Mouse (Mus musculus) heart, embryonic 13.5 days (tissue): ENCODE measurements around the gene Syne1. TPM values are rescaled to one million over a fixed set of nuclear protein-coding genes. Genes with fewer than 3 reads are reported as not detected.

Experiments
- ATAC-seq: fragments of 200-750 bp; cut with Nextera tagmentation; 2 replicates; pipeline ENCODE4 v1.8.0; 2017; ENCODE audit warnings: moderate TSS enrichment; ENCODE audit not compliant: insufficient number of reproducible peaks, low FRiP score, low TSS enrichment; ENCODE audit errors: extremely low read depth
- H3K27ac ChIP-seq: fragments of 300-500 bp; sonication (generic); replicated peaks from 2 replicates; pipeline ENCODE4 v1.5.1; 2015; ENCODE audit warnings: moderate library complexity, mild to moderate bottlenecking, inconsistent platforms
- H3K27me3 ChIP-seq: fragments of 300-500 bp; sonication (generic); replicated peaks from 2 replicates; pipeline ENCODE4 v1.6.1; 2015; ENCODE audit warnings: mild to moderate bottlenecking, inconsistent platforms
- H3K36me3 ChIP-seq: fragments of 300-500 bp; sonication (generic); 2 replicates; pipeline ENCODE4 v1.6.1; 2015; ENCODE audit warnings: mild to moderate bottlenecking, inconsistent platforms
- H3K4me1 ChIP-seq: fragments of 300-500 bp; sonication (generic); 2 replicates; pipeline ENCODE4 v1.6.1; 2015; ENCODE audit warnings: inconsistent platforms
- H3K4me2 ChIP-seq: fragments of 300-500 bp; sonication (generic); 2 replicates; pipeline ENCODE4 v1.6.1; 2015; ENCODE audit warnings: inconsistent platforms, mild to moderate bottlenecking, moderate library complexity
- H3K4me3 ChIP-seq: fragments of 300-500 bp; sonication (generic); 2 replicates; pipeline ENCODE4 v1.5.1; 2015; ENCODE audit warnings: moderate library complexity, mild to moderate bottlenecking, inconsistent platforms
- H3K9ac ChIP-seq: fragments of 300-500 bp; sonication (generic); 2 replicates; pipeline ENCODE4 v1.6.1; 2015; ENCODE audit warnings: inconsistent platforms, mild to moderate bottlenecking, moderate library complexity
- H3K9me3 ChIP-seq: fragments of 300-500 bp; sonication (generic); 2 replicates; pipeline ENCODE4 v1.6.1; 2016; ENCODE audit warnings: inconsistent platforms
- WGBS: fragments of 180-500 bp; shearing (Covaris S2); methylation state at CpG from one replicate; pipeline ENCODE4 v1.1.7; 2015; ENCODE audit warnings: mixed read lengths; 5-methylcytosine and 5-hydroxymethylcytosine counted together
- polyA plus RNA-seq: library from polyadenylated mRNA; unstranded; fragments of >200 nt; fragmentation: Nextera tagmentation; extraction: Ambion mirVana; gene quantifications from 2 replicates; pipeline ENCODE4 v1.2.1, GENCODE M21; 2015

Gene Syne1
- polyA plus RNA-seq, 1 experiment from 2014 or later, result 14.6 TPM

DNA sequence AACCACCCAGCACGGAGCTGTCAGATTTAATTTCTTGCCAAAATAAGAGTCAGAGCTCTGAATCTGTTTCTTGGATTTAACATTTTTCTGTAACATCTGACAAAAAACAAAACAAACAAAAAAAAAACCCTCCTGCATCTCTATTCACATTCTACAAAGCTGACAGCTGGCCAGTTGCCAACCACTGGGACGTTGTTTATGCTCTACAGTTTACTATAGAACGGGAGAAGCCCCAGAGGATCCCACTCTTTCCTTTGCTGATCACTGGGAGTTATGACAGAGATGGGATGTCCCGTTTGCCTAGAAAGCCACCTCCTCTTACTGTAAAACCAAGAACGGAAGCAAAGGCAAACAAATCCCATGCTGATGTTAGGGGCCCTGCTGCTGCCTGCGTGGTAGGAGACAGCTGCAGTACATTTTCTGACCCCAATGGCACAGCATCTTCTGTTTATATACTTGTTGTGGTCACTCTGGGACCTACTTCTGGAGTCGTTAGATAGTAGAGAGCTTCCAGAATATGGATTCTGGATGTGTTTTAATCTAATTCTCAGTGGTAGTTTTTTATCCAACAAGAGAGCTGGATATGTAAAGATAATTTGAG lies 255.9 kb downstream of the Syne1 start:
- WGBS, result 36% methylated on average over 7 of the region's 7 CpGs
- Histone ChIP-seq H3K27ac (no peak overlapping the region), H3K4me1 (peaks cover 28% of the 10 kb centered on the region), H3K4me3 (no peak overlapping the region), H3K36me3 (no peaks in the 10 kb centered on the region), H3K9ac (no peak overlapping the region), H3K4me2 (peak overlapping the region; percentile 21; the same call in 1 of the 2 replicates), H3K27me3 (no peaks in the 10 kb centered on the region), H3K9me3 (no peaks in the 10 kb centered on the region; the same call in 1 of the 2 replicates)
- no peak for ATAC-seq

DNA sequence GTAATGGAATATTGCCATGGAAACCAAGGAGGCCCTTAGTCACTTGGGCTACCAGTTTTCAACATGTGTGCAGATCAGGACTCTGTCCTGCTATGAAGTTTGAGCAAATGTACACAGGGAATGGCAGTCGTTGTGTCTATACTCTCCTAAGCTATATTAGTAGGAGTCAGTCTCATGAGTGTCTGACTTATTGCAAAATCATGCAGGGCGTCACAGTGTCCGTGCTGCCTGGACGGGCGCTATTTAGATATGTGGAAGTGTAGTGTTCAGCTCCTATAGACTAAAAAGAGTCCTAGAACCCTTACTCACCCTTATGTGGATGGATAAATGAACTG lies 261.7 kb downstream of the Syne1 start:
- H3K4me2 ChIP-seq, result peak overlapping the region; percentile 66
- H3K9me3 ChIP-seq, result no peaks in the 10 kb centered on the region; the same call in 1 of the 2 replicates
- WGBS, result 50% methylated on average over 5 of the region's 5 CpGs
- H3K27me3 ChIP-seq, result no peaks in the 10 kb centered on the region
- H3K4me3 ChIP-seq, result peak overlapping the region; percentile 51
- H3K4me1 ChIP-seq, result peaks cover 15% of the 10 kb centered on the region
- H3K9ac ChIP-seq, result peak overlapping the region; percentile 75
- H3K27ac ChIP-seq, result peak overlapping the region; percentile 94
- no peaks in the 10 kb centered on the region for H3K36me3 ChIP-seq
- no peak for ATAC-seq

DNA sequence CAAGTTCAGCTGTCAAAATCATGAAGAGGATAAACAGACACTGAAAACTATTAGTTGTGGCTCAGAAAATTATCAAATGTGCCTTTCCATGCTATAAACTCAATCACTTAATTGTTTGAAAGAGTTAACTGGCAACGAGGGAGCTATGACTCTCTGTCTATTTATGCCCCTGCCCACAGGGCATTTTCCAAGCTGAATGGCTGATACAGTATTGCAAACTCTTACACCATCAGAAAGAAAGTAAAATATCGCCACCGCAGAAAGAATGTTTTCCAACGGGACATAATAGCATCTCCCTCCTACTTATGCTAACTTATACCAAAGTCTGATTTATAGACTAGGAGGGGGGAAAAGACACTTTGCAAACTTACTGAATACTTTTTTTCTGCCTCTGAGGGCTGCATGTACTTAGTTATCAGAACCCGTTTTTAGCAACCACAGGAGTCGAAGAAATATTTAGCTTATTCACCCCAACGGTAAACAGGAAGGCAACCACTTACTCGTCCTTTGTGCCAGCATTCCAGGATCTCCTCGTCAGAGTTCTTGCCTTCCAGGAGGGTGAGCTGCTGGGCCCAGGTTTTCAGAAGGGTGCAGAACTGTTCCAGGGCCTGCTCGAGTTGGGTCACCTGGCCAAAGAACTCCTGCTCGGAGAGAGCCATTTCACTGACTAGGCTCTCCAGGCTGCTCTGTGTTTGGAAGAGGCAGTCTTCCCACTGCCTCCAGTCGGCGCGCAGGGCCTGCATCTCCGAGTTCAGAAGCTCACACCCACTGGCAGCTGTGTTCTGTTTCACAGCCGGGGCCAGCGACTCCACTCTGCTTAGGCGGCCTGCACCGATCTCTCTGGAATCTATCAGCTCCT lies 262.3 kb downstream of the Syne1 start:
- H3K36me3 ChIP-seq, result no peaks in the 10 kb centered on the region
- H3K27ac ChIP-seq, result peak overlapping the region; percentile 94

DNA sequence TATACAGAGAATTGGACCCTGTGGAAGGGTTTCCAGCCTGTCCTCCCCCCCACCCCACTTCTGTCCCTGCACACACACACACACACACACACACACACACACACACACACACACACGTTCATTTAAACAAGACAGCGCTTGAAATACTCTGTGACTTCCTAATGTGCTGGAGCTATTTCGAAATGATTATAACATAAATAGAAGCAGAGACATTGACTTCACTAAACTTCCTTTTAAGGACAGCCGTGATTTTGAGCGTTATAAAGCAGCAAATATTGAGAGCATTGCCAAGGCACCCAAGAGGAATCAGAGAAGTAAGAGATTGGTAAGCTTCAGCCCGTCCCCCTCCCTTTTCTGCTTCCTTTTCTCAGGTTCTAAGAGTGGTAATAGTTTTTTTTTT lies 263.0 kb downstream of the Syne1 start:
- peak overlapping the region; percentile 94 for H3K27ac ChIP-seq
- no peak for ATAC-seq
- 35% methylated on average over 6 of the region's 6 CpGs for WGBS
- H3K36me3 ChIP-seq, result no peaks in the 10 kb centered on the region
- peak overlapping the region; percentile 75 for H3K9ac ChIP-seq
- no peaks in the 10 kb centered on the region for H3K27me3 ChIP-seq
- peak overlapping the region; percentile 66 for H3K4me2 ChIP-seq
- H3K4me1 ChIP-seq, result peaks cover 15% of the 10 kb centered on the region
- H3K9me3 ChIP-seq, result no peaks in the 10 kb centered on the region; the same call in 1 of the 2 replicates
- H3K4me3 ChIP-seq, result peak overlapping the region; percentile 51

More for the DNA sequence above, 262.3 kb downstream of the Syne1 start:
- Histone ChIP-seq H3K4me3 (peak overlapping the region; percentile 51), H3K9me3 (no peaks in the 10 kb centered on the region; the same call in 1 of the 2 replicates), H3K27me3 (no peaks in the 10 kb centered on the region), H3K4me1 (peaks cover 15% of the 10 kb centered on the region), H3K4me2 (peak overlapping the region; percentile 66), H3K9ac (peak overlapping the region; percentile 75)
- ATAC-seq, result peak; percentile 68; the same call in 1 of the 2 replicates
- WGBS, result 13% methylated on average over 19 of the region's 19 CpGs

DNA sequence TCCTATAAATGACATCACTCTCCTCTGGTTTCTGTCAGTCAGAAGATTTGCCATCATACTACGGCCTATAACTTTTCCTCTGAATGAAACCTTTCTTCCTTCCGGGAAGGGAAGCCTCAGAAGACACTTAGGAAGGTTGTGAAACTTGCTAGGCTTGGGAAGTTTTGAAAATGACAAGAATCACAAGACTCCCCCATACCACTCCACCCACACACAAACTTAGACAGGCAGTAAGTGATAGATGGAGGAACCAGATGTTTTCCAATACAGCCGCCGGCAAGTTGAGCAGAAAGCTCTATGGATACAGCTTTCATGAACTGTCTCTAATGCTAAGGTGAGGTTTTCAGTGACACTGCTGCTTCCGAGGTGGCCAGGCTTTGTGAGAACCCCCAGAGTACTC lies 275.5 kb downstream of the Syne1 start:
- ATAC-seq, result no peak
- no peak overlapping the region for H3K27ac ChIP-seq
- no peaks in the 10 kb centered on the region for H3K4me1 ChIP-seq
- H3K4me2 ChIP-seq, result no peak overlapping the region
- no peaks in the 10 kb centered on the region for H3K9me3 ChIP-seq
- no peaks in the 10 kb centered on the region for H3K27me3 ChIP-seq
- no peak overlapping the region for H3K9ac ChIP-seq
- peaks cover 19% of the 10 kb centered on the region for H3K36me3 ChIP-seq
- WGBS, result 71% methylated on average over 5 of the region's 5 CpGs
- H3K4me3 ChIP-seq, result no peak overlapping the region

DNA sequence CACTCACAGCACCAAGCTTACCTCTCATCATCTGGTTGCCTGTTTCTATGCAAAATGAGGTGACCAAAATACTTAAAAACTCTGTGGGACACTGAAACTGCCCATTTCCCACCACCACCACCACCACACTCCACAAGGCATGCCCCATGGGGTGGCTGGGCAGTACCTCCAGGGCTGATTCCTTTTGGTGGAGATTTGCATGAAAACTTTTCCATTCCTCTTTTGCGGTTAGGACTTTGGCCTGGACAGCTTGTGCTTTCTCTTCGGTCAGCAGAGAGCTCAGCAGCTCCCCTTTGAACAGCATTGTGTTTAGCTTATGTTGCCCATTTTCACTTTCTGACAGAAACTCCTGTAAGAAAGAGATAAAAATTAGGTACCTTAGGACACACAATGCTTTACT lies 280.6 kb downstream of the Syne1 start:
- Histone ChIP-seq H3K4me2 (no peak overlapping the region), H3K4me3 (no peak overlapping the region), H3K27me3 (no peaks in the 10 kb centered on the region), H3K36me3 (peaks cover 44% of the 10 kb centered on the region), H3K4me1 (0 out of 2 replicates have a peak, but pooled peaks cover 4% of the 10 kb centered on the region), H3K9me3 (no peaks in the 10 kb centered on the region), H3K27ac (no peak overlapping the region), H3K9ac (no peak overlapping the region)
- no peak for ATAC-seq
- WGBS, result 72% methylated on average over 2 of the region's 2 CpGs

DNA sequence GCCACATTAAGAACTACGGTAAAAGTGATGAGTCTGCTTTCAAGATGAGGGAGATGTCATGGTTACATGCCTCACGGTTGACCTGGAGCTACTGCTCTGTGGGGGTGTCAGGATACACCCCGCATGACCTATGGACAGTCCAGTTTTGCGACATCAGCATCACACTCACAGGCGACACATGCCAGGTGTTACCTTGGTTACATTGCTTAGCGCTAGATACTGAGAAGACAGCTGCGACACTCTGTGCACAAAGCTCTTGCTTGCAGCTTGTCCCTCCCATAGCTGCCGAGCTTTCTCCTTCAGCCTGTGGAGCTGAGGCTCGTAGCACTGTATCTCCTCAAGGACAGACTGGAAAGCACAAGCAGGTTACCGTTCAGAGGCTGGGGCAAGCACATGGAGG lies 286.9 kb downstream of the Syne1 start:
- H3K9ac ChIP-seq, result no peak overlapping the region
- H3K36me3 ChIP-seq, result peaks cover 54% of the 10 kb centered on the region
- H3K4me2 ChIP-seq, result no peak overlapping the region
- H3K27me3 ChIP-seq, result no peaks in the 10 kb centered on the region
- H3K4me3 ChIP-seq, result no peak overlapping the region
- 58% methylated on average over 10 of the region's 10 CpGs for WGBS
- no peak overlapping the region for H3K27ac ChIP-seq
- 0 out of 2 replicates have a peak, but pooled peaks cover 4% of the 10 kb centered on the region for H3K4me1 ChIP-seq
- no peaks in the 10 kb centered on the region for H3K9me3 ChIP-seq
- no peak for ATAC-seq

DNA sequence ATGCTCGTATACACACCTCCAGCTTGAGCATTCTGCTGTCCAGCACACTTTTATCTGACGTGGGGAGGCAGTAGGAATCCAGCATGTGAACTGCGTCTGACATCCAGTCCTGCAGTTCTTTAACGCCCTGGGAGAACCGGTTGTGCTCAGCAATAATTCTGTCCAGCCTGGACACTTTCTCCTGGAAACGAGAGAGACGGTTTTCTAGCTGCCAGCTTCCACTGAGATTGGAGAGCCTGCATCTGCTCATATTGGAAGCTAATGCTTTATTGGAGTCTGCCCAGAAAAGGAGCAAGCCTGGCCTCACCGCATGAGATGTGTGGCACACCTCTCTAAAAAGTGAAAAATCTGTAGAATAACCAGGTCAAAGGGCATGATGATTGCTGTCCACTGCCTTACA lies 288.6 kb downstream of the Syne1 start:
- H3K4me2 ChIP-seq, result no peak overlapping the region
- no peak overlapping the region for H3K27ac ChIP-seq
- peaks cover 64% of the 10 kb centered on the region for H3K36me3 ChIP-seq
- H3K9me3 ChIP-seq, result peaks cover 4% of the 10 kb centered on the region
- 55% methylated on average over 8 of the region's 8 CpGs for WGBS
- ATAC-seq, result no peak
- 0 out of 2 replicates have a peak, but pooled peaks cover 4% of the 10 kb centered on the region for H3K4me1 ChIP-seq
- H3K4me3 ChIP-seq, result no peak overlapping the region
- no peaks in the 10 kb centered on the region for H3K27me3 ChIP-seq
- no peak overlapping the region for H3K9ac ChIP-seq

DNA sequence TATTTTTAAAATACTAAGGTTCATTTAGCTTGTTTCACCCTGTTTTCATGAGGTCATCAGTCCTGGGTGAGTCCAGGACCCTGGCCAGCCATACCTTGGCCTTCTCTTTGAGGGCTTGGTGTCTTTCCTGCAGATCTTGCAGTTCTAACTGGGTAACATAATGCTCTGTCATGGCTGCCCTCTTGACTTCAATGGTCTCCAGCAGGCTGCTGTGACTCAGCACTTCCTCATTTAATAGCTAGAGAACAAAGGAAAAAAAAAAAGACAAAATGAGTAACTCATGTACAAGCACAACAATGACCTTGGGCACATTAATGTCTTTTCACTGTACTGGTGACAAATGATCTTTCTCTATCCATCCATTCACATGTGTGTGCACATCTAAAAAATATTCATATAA lies 294.6 kb downstream of the Syne1 start:
- H3K4me1 ChIP-seq, result peaks cover 12% of the 10 kb centered on the region
- H3K9ac ChIP-seq, result no peak overlapping the region
- H3K27me3 ChIP-seq, result no peaks in the 10 kb centered on the region
- H3K9me3 ChIP-seq, result peaks cover 10% of the 10 kb centered on the region
- H3K4me2 ChIP-seq, result no peak overlapping the region
- no peak overlapping the region for H3K4me3 ChIP-seq
- ATAC-seq, result no peak
- peaks cover 79% of the 10 kb centered on the region for H3K36me3 ChIP-seq
- H3K27ac ChIP-seq, result no peak overlapping the region

DNA sequence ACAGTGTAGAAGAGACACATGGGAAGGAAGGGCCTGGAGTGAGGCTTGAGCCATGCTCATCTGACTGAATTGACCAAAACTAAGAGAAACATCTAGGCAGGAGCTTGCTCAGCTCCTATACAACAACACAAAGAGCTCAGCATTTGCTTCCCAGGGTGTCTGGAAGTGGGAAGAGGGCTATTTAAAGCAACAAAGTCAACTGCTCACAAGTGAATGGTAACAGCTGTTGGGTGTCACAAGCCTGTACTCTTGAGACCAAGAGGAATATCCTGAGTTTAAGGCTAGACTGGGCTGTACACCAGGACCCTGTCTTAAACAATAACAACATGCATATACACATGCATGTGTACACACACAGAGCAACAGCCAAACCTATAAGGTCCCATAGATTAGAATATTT lies 297.5 kb downstream of the Syne1 start:
- H3K4me2 ChIP-seq, result no peak overlapping the region
- H3K9me3 ChIP-seq, result peaks cover 10% of the 10 kb centered on the region
- no peak for ATAC-seq
- H3K36me3 ChIP-seq, result peaks cover 67% of the 10 kb centered on the region
- no peak overlapping the region for H3K4me3 ChIP-seq
- H3K9ac ChIP-seq, result no peak overlapping the region
- no peaks in the 10 kb centered on the region for H3K27me3 ChIP-seq
- peaks cover 12% of the 10 kb centered on the region for H3K4me1 ChIP-seq
- H3K27ac ChIP-seq, result peak overlapping the region; percentile 72

DNA sequence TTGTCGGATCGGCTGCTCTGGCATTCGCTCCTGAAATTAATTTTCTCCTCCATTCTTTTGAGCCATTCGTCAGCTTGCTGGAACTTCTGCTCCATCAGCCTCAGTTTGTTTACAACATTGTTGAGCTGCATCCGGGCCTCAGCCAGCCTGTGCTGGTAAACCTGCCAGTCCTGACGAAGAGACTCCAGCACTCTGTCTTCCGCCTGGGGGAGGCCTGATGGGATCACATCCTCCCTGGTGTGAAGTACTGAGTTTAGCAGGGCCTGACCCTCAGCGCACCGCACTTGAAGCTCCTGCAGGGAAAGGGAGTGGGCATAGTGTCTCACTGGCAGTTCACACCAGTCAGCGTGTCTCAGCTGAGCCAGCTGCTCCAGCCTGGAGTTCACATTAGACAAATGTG lies 300.6 kb downstream of the Syne1 start:
- Histone ChIP-seq H3K27ac (no peak overlapping the region), H3K9ac (no peak overlapping the region), H3K4me1 (peaks cover 12% of the 10 kb centered on the region), H3K27me3 (no peaks in the 10 kb centered on the region), H3K4me2 (no peak overlapping the region), H3K9me3 (no peaks in the 10 kb centered on the region), H3K36me3 (peaks cover 65% of the 10 kb centered on the region), H3K4me3 (no peak overlapping the region)
- no peak for ATAC-seq
- WGBS, result 58% methylated on average over 10 of the region's 10 CpGs
